Mouse (Mus musculus): ENCODE data around the gene Igf1r.

DNA sequence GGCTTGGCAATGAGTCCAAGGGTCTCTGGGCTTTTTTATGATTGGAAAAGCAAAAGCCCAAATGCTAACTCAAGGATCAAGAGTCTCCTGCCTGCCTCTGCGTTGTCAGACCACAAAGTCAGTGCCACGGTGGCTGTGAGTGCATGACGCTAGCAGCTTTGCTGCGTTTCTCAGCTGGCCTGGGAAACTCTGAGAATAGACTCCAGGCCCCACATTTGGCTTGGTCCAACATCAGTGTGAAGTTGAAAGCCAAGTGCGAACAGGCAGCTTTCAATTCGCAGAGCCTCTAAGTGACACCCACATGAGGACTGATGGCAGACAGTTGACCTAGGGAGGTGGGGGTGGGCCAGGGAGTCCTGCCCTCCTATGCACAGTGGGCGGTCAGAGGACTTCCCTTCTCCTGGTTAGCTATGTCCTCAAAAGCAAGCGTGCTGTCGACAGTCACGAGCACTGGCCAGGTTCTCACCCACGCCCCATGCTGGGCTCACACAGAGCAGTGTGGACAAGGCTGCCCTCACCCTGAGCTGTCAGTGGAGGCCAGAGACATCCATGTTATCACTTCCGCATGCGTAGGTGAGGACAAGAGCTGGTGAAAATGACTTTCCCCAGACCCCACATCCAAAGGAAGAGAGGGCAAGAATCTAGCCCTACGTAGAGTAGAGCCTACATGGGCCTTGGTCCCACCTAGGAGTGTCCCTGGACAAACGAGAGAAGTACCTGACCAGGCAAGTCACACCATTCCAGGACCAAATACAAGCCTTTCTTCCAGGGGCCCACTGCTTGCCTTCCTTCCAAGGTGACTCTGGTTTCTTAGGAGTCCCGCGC lies 305.9 kb downstream of the Igf1r start:
- TF ChIP-seq CTCF (IDR thresholded peaks at IDR 0.05) (no peak), EP300 (IDR thresholded peaks at IDR 0.05) (no peak)
